Mouse (Mus musculus) hindbrain, embryonic 16.5 days (tissue): ENCODE measurements at regions not wholly inside any gene's neighbourhood (a gene's known extent, or its start where the extent isn't known, plus 50 kb on each side); places are given as distances from the start of the nearest gene placed in this dataset.

Experiments
- ATAC-seq: fragments of 200-750 bp; cut with Nextera tagmentation; 2 replicates; pipeline ENCODE4 v1.8.0; 2017; ENCODE audit warnings: moderate TSS enrichment, moderate library complexity
- H3K27ac ChIP-seq: fragments of 300-500 bp; sonication (generic); 2 replicates; pipeline ENCODE4 v1.5.1; 2014; ENCODE audit warnings: low read depth, mild to moderate bottlenecking, control low read depth, low read length, moderate library complexity
- H3K27me3 ChIP-seq: fragments of 300-500 bp; sonication (generic); replicated peaks from 2 replicates; pipeline ENCODE4 v1.6.1; 2014; ENCODE audit warnings: low read length; ENCODE audit not compliant: control insufficient read depth, insufficient read depth
- H3K36me3 ChIP-seq: fragments of 300-500 bp; sonication (generic); 2 replicates; pipeline ENCODE4 v1.6.1; 2014; ENCODE audit warnings: mild to moderate bottlenecking, low read length, moderate library complexity, mixed read lengths; ENCODE audit not compliant: control insufficient read depth, insufficient read depth
- H3K4me1 ChIP-seq: fragments of 300-500 bp; sonication (generic); 2 replicates; pipeline ENCODE4 v1.6.1; 2014; ENCODE audit warnings: low read depth, low read length; ENCODE audit not compliant: control insufficient read depth, insufficient read depth
- H3K4me2 ChIP-seq: fragments of 300-500 bp; sonication (generic); 2 replicates; pipeline ENCODE4 v1.6.1; 2014; ENCODE audit warnings: mild to moderate bottlenecking, low read length, control low read depth, moderate library complexity
- H3K4me3 ChIP-seq: fragments of 300-500 bp; sonication (generic); 2 replicates; pipeline ENCODE4 v1.5.1; 2014; ENCODE audit warnings: mild to moderate bottlenecking, low read length, control low read depth, moderate library complexity
- H3K9ac ChIP-seq: fragments of 300-500 bp; sonication (generic); 2 replicates; pipeline ENCODE4 v1.6.1; 2014; ENCODE audit warnings: low read depth, mild to moderate bottlenecking, control low read depth, low read length, moderate library complexity
- H3K9me3 ChIP-seq: fragments of 300-500 bp; sonication (generic); 2 replicates; pipeline ENCODE4 v1.6.1; 2014; ENCODE audit warnings: mild to moderate bottlenecking, low read length, moderate library complexity; ENCODE audit not compliant: control insufficient read depth
- WGBS: fragments of 180-500 bp; shearing (Covaris S2); extraction: QIAGEN DNeasy Blood & Tissue Kit; methylation state at CpG from one replicate; pipeline ENCODE4 v1.1.7; 2014; 5-methylcytosine and 5-hydroxymethylcytosine counted together

DNA sequence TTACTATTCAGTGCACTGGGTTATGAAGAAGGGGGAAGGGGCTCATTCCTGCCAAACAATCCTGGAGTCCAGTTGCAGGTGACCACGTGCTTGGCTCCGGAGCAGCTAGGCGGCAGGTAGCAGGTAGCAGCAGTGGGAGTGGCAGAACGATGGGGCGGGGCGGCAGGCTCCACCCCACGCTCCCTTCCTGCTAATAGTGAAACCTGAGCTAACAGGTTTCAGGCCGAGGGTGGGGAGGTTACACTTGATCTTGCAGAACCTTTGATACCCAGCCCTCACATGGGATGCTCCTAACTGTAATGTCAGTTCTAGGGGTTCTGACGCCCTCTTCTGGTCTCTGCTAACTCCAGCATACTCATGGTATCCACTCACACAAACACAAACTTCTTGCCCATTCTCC, 253.5 kb upstream of the Daam1 start:
- H3K4me1 ChIP-seq, result peaks cover 13% of the 10 kb centered on the region
- H3K27me3 ChIP-seq, result no peaks in the 10 kb centered on the region
- H3K9me3 ChIP-seq, result no peaks in the 10 kb centered on the region
- H3K27ac ChIP-seq, result no peak overlapping the region
- H3K4me2 ChIP-seq, result peak overlapping the region; percentile 51
- ATAC-seq, result peak; percentile 19; the same call in 1 of the 2 replicates
- 6% methylated on average over 9 of the region's 9 CpGs for WGBS
- no peaks in the 10 kb centered on the region for H3K36me3 ChIP-seq
- peak overlapping the region; percentile 26; the same call in 1 of the 2 replicates for H3K4me3 ChIP-seq
- H3K9ac ChIP-seq, result no peak overlapping the region

DNA sequence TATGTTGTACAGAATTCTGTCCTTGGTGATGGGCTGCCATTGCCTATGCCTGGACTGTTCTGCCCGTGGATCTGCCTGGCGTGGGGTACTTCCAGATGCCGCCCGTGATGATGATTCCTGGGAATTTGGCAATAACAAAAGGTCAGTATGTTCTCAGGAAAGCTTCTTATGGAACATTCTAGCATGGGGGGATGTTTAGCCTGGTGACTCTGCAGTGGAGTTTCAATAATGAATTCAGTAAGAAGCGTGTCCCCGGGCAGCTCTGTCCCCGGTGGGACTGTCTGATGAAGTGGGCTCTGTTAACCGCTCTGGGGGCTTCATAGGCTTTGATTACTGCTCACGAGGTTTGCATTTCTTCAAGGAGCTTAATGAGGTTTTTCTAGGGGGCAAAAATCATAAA, 252.9 kb upstream of the Daam1 start:
- WGBS, result 47% methylated on average over 9 of the region's 9 CpGs
- no peak for ATAC-seq
- H3K4me2 ChIP-seq, result no peak overlapping the region
- H3K4me3 ChIP-seq, result no peak overlapping the region
- H3K9ac ChIP-seq, result no peak overlapping the region
- H3K27ac ChIP-seq, result no peak overlapping the region
- H3K9me3 ChIP-seq, result no peaks in the 10 kb centered on the region
- peaks cover 8% of the 10 kb centered on the region for H3K4me1 ChIP-seq
- no peaks in the 10 kb centered on the region for H3K27me3 ChIP-seq
- no peaks in the 10 kb centered on the region for H3K36me3 ChIP-seq

DNA sequence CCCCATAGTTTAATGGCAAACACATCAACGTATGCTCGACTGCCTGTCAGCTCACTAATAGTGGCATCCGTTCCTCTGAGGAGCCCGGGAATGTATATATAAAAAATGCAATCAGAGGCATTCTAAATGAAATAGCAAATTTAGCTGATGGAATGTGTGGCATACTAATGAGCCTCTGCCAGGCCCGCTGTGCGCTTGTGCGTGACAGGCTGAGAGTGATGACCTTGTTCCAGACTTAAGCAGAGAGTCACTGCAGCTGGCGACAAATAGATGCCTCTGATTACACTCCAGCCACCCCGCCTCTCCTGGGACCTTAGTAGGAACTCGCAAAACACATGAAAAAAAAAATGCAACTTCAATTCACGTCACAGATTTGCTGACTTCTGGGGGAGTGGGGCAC, 252.0 kb upstream of the Daam1 start:
- no peaks in the 10 kb centered on the region for H3K27me3 ChIP-seq
- no peak overlapping the region for H3K4me3 ChIP-seq
- no peaks in the 10 kb centered on the region for H3K36me3 ChIP-seq
- no peak overlapping the region for H3K9ac ChIP-seq
- H3K4me1 ChIP-seq, result peaks cover 8% of the 10 kb centered on the region
- ATAC-seq, result peak; percentile 67
- WGBS, result 19% methylated on average over 11 of the region's 11 CpGs
- no peak overlapping the region for H3K4me2 ChIP-seq
- H3K27ac ChIP-seq, result no peak overlapping the region
- no peaks in the 10 kb centered on the region for H3K9me3 ChIP-seq

DNA sequence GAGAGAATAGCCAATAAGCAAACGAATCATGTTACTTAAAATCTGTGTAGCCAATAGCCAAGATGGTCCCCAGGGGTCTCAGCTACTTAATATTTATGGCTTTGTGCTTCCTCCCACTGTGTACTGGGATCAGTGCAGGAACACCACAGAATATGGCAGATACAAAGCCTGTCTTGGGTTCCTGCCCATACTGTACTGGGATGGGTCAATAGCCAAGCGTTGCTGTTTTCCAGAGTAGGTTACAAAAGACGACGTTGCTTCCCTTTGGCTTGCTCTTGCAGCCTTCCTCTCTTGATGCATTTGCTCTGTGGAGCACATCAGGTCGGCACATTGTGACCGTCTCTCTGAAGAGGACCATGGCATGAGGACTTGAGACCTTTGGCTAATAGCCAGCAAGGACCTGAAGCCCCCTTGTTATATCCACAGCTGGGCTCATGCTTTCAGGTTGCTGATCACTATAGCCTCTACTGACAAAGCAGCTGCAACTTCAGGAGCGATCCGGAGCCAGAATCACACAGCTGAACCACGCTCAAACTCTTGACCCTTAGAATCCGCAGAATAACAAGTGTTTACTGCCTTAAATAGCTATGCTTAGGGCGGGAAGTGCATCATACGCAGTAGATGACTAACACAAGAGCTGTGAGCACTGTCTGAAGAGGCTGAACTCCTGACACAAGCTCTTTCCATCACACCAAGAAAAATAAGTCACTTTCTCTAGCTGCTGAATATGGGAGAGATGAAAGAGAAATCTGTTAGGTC, 250.2 kb upstream of the Daam1 start:
- Histone ChIP-seq H3K4me1 (peaks cover 8% of the 10 kb centered on the region), H3K27me3 (no peaks in the 10 kb centered on the region), H3K27ac (no peak overlapping the region), H3K4me3 (no peak overlapping the region), H3K4me2 (no peak overlapping the region), H3K9me3 (no peaks in the 10 kb centered on the region), H3K9ac (no peak overlapping the region), H3K36me3 (no peaks in the 10 kb centered on the region)
- WGBS, result 70% methylated on average over 12 of the region's 12 CpGs
- ATAC-seq, result no peak

DNA sequence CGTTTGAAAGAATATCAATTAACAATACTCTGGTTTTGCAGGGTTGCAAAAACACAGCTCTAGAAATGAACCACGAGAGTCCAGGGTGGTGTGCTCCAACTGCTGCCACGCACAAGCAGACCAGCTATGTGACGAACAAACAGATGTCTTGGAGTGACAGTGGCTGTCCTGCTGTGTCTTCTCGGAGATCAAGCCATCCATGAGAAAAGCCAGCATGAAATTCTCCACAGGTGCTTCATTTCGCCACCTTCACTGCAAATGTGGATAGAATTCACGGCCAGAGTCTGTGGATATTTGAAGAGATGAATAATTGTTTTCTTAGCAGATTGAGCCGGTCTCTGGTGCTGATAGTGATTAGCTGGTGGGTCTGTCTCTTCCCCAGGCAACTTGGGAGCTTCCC, 246.3 kb upstream of the Daam1 start:
- 63% methylated on average over 8 of the region's 8 CpGs for WGBS
- H3K4me3 ChIP-seq, result no peak overlapping the region
- no peaks in the 10 kb centered on the region for H3K36me3 ChIP-seq
- H3K27me3 ChIP-seq, result no peaks in the 10 kb centered on the region
- no peak for ATAC-seq
- no peak overlapping the region for H3K4me2 ChIP-seq
- H3K9me3 ChIP-seq, result no peaks in the 10 kb centered on the region
- H3K9ac ChIP-seq, result no peak overlapping the region
- no peaks in the 10 kb centered on the region for H3K4me1 ChIP-seq
- no peak overlapping the region for H3K27ac ChIP-seq

DNA sequence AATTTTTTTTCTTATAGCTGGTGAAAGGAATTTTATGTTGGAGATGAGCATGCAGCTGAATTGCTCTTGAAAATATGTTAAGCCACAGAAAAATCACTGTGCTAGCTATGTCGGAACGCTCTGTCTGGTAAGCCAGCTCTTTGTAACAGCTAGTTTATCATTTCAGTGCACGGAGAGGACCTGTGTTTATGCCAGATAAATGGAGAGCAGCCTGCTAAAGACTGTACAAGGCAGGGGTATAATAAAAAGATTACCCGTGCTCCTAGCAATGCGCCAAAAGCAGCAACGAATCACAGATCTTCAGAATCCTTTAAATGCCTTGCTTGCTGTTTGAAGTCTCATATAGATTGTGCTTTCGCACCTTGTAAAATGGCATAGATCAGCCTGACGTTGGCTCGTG, 232.2 kb upstream of the Daam1 start:
- Histone ChIP-seq H3K9me3 (no peaks in the 10 kb centered on the region), H3K4me2 (no peak overlapping the region), H3K4me3 (no peak overlapping the region), H3K4me1 (peaks cover 3% of the 10 kb centered on the region; the same call in 1 of the 2 replicates), H3K27me3 (no peaks in the 10 kb centered on the region), H3K36me3 (no peaks in the 10 kb centered on the region), H3K27ac (no peak overlapping the region), H3K9ac (no peak overlapping the region)
- WGBS, result 73% methylated on average over 9 of the region's 9 CpGs
- ATAC-seq, result no peak

DNA sequence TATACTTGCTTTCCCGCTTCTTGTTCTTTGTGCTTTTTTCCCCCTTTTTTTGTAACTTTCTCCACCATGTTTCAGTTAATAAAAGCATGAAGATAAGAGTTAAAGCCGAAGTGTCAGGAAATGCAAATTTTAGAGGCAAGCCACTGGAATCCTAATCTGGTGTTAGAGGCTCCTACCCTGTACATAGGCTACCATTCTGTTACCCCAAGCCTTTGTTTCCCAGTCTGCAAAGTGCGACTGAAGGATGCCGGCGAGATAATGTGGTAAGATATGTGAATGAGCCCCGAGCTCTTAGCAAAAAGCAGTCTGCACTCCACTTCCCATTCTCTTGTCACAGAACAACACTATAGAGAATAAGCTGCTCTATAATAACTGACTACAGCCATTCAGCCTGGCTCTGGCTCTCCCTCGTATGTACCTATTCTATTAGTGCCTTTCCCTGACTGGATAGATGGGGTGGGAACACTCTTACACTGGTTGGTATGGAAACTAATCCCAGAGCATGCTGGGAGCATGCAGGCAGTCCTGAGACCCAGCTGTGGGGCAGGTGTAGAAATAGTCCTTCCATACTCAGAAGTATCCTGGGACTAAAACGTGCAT, 229.7 kb upstream of the Daam1 start:
- Histone ChIP-seq H3K4me1 (peaks cover 3% of the 10 kb centered on the region; the same call in 1 of the 2 replicates), H3K9me3 (no peaks in the 10 kb centered on the region), H3K4me2 (no peak overlapping the region), H3K27ac (no peak overlapping the region), H3K27me3 (no peaks in the 10 kb centered on the region), H3K36me3 (no peaks in the 10 kb centered on the region), H3K9ac (no peak overlapping the region), H3K4me3 (no peak overlapping the region)
- WGBS, result 46% methylated on average over 8 of the region's 8 CpGs
- ATAC-seq, result peak; percentile 50; the same call in 1 of the 2 replicates

DNA sequence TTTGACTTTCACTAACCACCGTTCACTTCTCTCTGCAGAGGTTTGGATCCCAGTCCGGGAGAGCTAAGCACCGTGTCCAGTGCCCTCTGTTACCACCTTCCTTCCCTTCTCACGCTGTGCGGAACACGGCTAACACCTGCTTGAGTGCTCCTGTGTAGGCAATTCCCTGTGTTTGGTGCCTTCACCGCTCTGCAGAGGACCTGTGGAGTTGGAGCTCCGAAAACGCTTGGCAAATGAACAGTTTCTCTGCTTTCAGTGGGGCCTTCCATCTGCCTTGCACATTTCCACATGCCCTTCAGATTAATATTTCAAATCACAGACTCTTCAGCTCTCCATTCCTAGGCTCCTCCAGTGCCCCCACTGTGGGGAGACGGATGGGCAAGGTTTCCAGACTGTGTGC, 227.7 kb upstream of the Daam1 start:
- Histone ChIP-seq H3K9ac (no peak overlapping the region), H3K36me3 (no peaks in the 10 kb centered on the region), H3K4me2 (no peak overlapping the region), H3K4me1 (peaks cover 3% of the 10 kb centered on the region; the same call in 1 of the 2 replicates), H3K4me3 (no peak overlapping the region), H3K27me3 (no peaks in the 10 kb centered on the region), H3K27ac (no peak overlapping the region), H3K9me3 (no peaks in the 10 kb centered on the region)
- no peak for ATAC-seq
- 92% methylated on average over 10 of the region's 10 CpGs for WGBS

DNA sequence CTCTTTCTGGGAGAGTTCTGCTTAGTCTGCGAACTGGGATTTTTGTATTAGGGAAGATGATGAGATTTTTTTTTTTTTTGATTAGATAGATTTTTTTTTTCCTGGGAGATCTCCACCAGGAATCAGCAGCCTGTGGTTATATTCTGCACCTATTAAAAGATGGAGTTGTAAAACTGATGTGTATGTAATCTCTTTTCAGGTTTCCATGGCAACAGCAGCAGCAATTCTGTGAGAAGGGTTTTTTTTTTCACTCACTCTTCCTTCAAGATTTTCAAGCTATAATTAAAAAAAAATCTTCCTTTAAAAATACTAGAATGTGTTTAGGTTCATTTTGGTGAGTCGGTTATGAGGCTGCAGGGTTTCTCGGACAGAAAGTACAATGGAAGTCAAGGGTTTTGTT, 224.5 kb upstream of the Daam1 start:
- Histone ChIP-seq H3K9ac (no peak overlapping the region), H3K9me3 (no peaks in the 10 kb centered on the region), H3K4me1 (peaks cover under 1% of the 10 kb centered on the region; the same call in 1 of the 2 replicates), H3K4me3 (no peak overlapping the region), H3K36me3 (no peaks in the 10 kb centered on the region), H3K4me2 (no peak overlapping the region), H3K27me3 (no peaks in the 10 kb centered on the region), H3K27ac (peak overlapping the region; percentile 55)
- ATAC-seq, result no peak
- 51% methylated on average over 3 of the region's 3 CpGs for WGBS
